Mouse (Mus musculus) neural tube, embryonic 11.5 days (tissue): ENCODE results near the gene Ring1. TPM values are rescaled to one million over a fixed set of nuclear protein-coding genes. Genes with fewer than 3 reads are reported as not detected.
A peak's percentile ranks its signal among the peaks of the same experiment; 100 is the strongest.

Experiments
- ATAC-seq: fragments of 200-750 bp; cut with Nextera tagmentation; 2 replicates; pipeline ENCODE4 v1.8.0; 2017; ENCODE audit warnings: moderate number of reproducible peaks, mild to moderate bottlenecking, moderate TSS enrichment, moderate library complexity; ENCODE audit not compliant: insufficient read depth, low FRiP score, low TSS enrichment
- DNase-seq: peaks from one replicate; pipeline ENCODE4 v3.0.0-alpha.2; 2015; ENCODE audit warnings: low spot score
- H3K27ac ChIP-seq: fragments of 300-500 bp; sonication (generic); 2 replicates; pipeline ENCODE4 v1.5.1; 2014; ENCODE audit warnings: low read depth, mild to moderate bottlenecking, low read length
- H3K27me3 ChIP-seq: fragments of 300-500 bp; sonication (generic); 2 replicates; pipeline ENCODE4 v1.6.1; 2014; ENCODE audit warnings: mild to moderate bottlenecking, low read length, mixed read lengths; ENCODE audit not compliant: control insufficient read depth, insufficient read depth
- H3K36me3 ChIP-seq: fragments of 300-500 bp; sonication (generic); 2 replicates; pipeline ENCODE4 v1.6.1; 2014; ENCODE audit warnings: mild to moderate bottlenecking, low read length, moderate library complexity, mixed read lengths; ENCODE audit not compliant: control insufficient read depth, insufficient read depth
- H3K4me1 ChIP-seq: fragments of 300-500 bp; sonication (generic); 2 replicates; pipeline ENCODE4 v1.6.1; 2014; ENCODE audit warnings: low read length, mixed read lengths; ENCODE audit not compliant: control insufficient read depth, insufficient read depth
- H3K4me2 ChIP-seq: fragments of 300-500 bp; sonication (generic); 2 replicates; pipeline ENCODE4 v1.6.1; 2014; ENCODE audit warnings: low read depth, mild to moderate bottlenecking, moderate library complexity
- H3K4me3 ChIP-seq: fragments of 300-500 bp; sonication (generic); 2 replicates; pipeline ENCODE4 v1.5.1; 2014; ENCODE audit warnings: low read depth, low read length
- H3K9ac ChIP-seq: fragments of 300-500 bp; sonication (generic); 2 replicates; pipeline ENCODE4 v1.6.1; 2014; ENCODE audit warnings: mild to moderate bottlenecking, low read length
- H3K9me3 ChIP-seq: fragments of 300-500 bp; sonication (generic); 2 replicates; pipeline ENCODE4 v1.6.1; 2016; ENCODE audit warnings: low read length; ENCODE audit not compliant: control insufficient read depth
- WGBS: fragments of 180-500 bp; shearing (Covaris S2); extraction: QIAGEN DNeasy Blood & Tissue Kit; methylation state at CpG from one replicate; pipeline ENCODE4 v1.1.7; 2014; 5-methylcytosine and 5-hydroxymethylcytosine counted together
- polyA plus RNA-seq: library from polyadenylated mRNA; unstranded; fragments of >200 nt; fragmentation: Nextera tagmentation; extraction: Ambion mirVana; gene quantifications from 2 replicates; pipeline ENCODE4 v1.2.1, GENCODE M21; 2014

The Ring1 gene
- polyA plus RNA-seq, 1 experiment from 2014 or later: 5.2 TPM

DNA sequence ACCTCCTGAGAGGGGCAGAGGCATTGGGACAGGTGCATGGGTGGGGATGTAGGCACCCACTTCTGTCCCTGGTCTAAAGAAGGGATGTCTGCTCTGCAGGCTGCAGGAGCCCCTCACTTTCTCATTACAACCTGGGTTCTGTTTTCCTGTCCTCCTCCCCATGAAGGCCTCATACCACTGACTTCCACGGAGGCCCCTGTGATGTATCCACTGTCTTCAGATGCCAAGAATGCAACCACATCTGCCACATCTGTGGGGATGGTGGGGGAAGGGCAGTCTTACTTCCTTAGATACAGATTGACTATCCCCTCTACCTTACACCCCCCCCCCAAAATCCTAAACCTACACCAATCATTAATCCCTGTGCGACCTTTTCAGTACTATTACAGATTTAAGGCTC is 1.7 kb upstream of the Ring1 start:
- Histone ChIP-seq H3K4me2 (peak overlapping the region; percentile 90), H3K4me1 (peaks cover 46% of the 10 kb centered on the region), H3K27me3 (no peaks in the 10 kb centered on the region), H3K36me3 (peaks cover 32% of the 10 kb centered on the region), H3K4me3 (peak overlapping the region; percentile 95), H3K9ac (peak overlapping the region; percentile 73), H3K27ac (peak overlapping the region; percentile 97), H3K9me3 (peaks cover 2% of the 10 kb centered on the region; the same call in 1 of the 2 replicates)
- ATAC-seq (no peak; the same call in 1 of the 2 replicates), DNase-seq (no peak)
- 19% methylated on average over 2 of the region's 2 CpGs for WGBS

DNA sequence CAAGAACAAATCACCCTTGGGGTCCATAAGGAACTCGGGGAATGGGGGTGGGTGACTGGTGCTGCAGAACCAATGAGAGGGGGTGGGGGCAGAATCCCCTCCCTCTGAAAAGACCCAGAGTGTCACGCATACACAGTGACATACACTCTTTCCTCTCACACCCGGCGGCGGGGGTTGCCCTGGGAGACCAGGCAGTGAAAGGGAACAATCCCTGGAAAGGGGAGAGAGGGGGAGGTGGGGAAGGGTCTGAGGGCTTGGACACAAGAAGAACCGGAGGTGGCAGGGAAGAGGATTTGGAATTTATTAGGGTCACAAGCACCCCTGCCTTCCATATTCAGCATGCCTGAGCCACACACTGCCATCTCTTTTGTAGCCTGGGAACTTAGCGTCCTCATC is 1.3 kb upstream of the Ring1 start:
- Histone ChIP-seq H3K27ac (peak overlapping the region; percentile 97), H3K4me3 (peak overlapping the region; percentile 95), H3K4me2 (peak overlapping the region; percentile 90), H3K36me3 (peaks cover 35% of the 10 kb centered on the region), H3K9ac (peak overlapping the region; percentile 98), H3K9me3 (peaks cover 2% of the 10 kb centered on the region), H3K4me1 (peaks cover 46% of the 10 kb centered on the region), H3K27me3 (no peaks in the 10 kb centered on the region)
- ATAC-seq: peak; percentile 60
- peak; percentile 92 for DNase-seq
- 2% methylated on average over 7 of the region's 7 CpGs for WGBS

DNA sequence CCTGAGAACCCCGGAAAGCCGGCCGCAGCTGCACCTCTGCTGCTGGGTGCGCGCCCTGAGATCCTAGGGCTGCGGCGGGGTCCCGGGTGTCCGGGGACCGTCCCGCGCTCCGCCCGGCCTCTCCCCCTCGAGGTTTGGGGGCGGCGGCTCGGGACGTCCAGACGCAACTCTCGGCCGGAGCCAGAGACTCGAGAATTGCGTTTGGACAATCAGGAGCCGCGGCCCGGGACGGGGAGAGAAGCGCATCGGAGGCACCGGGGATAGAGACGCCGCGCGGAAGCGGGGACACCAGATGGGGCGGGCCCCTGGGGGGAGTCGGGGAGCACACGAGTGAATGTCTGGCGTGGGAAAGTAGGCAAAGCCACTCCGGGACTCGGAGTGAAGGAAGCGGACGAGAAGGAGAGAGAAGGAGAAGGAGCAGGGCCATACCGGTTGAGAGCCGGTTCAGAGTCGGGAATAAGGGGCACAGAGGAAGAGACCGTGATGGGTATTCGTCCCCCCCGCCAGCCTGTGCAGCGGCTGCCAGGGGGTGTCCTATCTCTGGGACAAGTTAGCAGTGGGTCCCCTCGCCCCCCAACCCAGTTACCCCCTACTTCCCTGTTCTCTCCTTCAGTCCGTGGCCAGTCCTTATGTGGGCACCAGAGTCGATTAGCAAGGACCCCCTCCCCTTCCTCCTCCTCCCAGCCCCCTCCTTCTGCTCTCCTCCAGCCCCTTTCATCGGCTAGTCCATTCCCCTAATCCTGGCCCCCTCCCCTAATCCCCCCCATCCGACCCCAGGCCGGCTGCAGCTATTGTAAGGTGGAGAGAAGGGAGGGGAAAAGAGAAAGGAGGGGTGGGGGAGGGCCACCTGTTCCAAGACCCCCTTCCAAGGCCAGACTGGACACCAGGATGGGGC is 628 bp upstream of the Ring1 start:
- DNase-seq: peak; percentile 82
- peak; percentile 52 for ATAC-seq
- H3K9me3 ChIP-seq: peaks cover 4% of the 10 kb centered on the region
- H3K27ac ChIP-seq: peak overlapping the region; percentile 97
- peaks cover 36% of the 10 kb centered on the region for H3K36me3 ChIP-seq
- peak overlapping the region; percentile 90 for H3K4me2 ChIP-seq
- H3K4me3 ChIP-seq: peak overlapping the region; percentile 95
- H3K9ac ChIP-seq: peak overlapping the region; percentile 98
- under 1% methylated on average over 54 of the region's 57 CpGs for WGBS
- H3K27me3 ChIP-seq: no peaks in the 10 kb centered on the region
- H3K4me1 ChIP-seq: peaks cover 40% of the 10 kb centered on the region

DNA sequence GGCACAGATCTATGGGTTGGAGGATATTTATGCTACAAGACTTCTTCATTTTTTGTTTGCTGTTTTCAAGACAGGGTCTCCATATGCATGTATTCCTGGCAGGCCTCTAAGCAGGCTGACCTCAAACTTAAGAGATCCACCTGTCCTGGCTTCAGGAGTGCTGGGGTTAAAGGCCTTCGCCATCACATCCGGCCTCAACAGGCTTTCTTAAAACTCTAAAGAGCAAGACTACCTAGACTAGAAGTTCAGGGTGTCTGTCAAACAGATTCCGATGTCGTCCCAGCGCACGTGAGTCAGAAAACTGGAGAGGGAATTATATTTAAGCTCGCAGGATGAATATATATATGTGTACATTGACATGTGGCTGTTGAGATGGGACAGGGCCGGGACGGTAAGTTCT is 802 bp downstream of the Ring1 start:
- peaks cover 5% of the 10 kb centered on the region for H3K9me3 ChIP-seq
- H3K4me2 ChIP-seq: peak overlapping the region; percentile 90
- ATAC-seq: no peak
- H3K36me3 ChIP-seq: peaks cover 24% of the 10 kb centered on the region
- peak overlapping the region; percentile 97; the same call in 1 of the 2 replicates for H3K27ac ChIP-seq
- peaks cover 27% of the 10 kb centered on the region for H3K4me1 ChIP-seq
- no peaks in the 10 kb centered on the region for H3K27me3 ChIP-seq
- no peak for DNase-seq
- peak overlapping the region; percentile 95 for H3K4me3 ChIP-seq
- 68% methylated on average over 9 of the region's 9 CpGs for WGBS
- no peak overlapping the region for H3K9ac ChIP-seq

DNA sequence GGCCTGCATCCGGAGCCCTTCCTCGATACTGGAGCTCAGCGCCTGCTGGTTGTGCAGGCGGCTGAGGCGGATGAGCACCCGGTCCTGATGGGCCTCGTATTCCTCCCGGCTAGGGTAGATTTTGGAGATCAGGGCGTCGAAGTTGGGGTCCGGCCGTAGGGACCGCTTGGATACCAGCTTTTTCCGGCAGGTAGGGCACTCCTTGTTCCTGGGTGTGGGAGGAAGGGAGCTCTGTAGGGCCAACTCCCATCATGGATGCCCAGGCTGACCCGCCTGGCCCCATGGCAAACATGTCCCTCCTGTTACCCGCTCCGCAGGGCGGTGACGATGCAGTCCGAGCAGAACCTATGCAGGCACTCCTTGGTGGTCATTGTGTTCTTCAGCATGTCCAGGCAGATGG is 1.5 kb downstream of the Ring1 start:
- Histone ChIP-seq H3K4me2 (0 out of 2 replicates have a peak overlapping the region, but pooled peaks have one; percentile 90), H3K27ac (no peak overlapping the region), H3K9ac (no peak overlapping the region; the same call in 1 of the 2 replicates), H3K4me3 (no peak overlapping the region), H3K9me3 (peaks cover 5% of the 10 kb centered on the region), H3K27me3 (no peaks in the 10 kb centered on the region), H3K4me1 (peaks cover 24% of the 10 kb centered on the region), H3K36me3 (peaks cover 24% of the 10 kb centered on the region)
- WGBS: 95% methylated on average over 20 of the region's 20 CpGs
- ATAC-seq: no peak
- DNase-seq: no peak

DNA sequence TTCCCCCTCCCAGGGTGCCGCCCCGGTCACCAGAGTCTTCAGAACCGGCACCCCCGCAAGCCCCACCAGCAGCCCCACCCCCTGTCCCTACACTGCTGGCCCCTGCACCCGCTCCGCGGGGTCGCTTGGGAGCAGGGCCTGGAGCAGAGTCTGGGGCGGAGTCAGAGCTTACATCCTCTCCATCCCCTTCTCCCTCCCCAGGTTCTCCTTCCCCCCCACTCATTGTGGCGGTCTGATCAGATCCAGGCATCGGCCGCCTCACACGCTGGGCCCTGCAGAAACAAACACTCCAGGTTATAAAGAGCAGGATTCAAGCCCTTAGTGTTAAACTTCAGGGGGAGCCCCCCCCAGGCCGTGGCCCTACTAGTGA is 2.1 kb downstream of the Ring1 start:
- H3K9ac ChIP-seq: no peak overlapping the region
- H3K36me3 ChIP-seq: peaks cover 24% of the 10 kb centered on the region
- H3K4me2 ChIP-seq: no peak overlapping the region
- H3K27ac ChIP-seq: no peak overlapping the region
- H3K9me3 ChIP-seq: peaks cover 5% of the 10 kb centered on the region
- ATAC-seq: no peak
- 95% methylated on average over 14 of the region's 14 CpGs for WGBS
- DNase-seq: no peak
- peaks cover 24% of the 10 kb centered on the region for H3K4me1 ChIP-seq
- no peak overlapping the region for H3K4me3 ChIP-seq
- no peaks in the 10 kb centered on the region for H3K27me3 ChIP-seq

DNA sequence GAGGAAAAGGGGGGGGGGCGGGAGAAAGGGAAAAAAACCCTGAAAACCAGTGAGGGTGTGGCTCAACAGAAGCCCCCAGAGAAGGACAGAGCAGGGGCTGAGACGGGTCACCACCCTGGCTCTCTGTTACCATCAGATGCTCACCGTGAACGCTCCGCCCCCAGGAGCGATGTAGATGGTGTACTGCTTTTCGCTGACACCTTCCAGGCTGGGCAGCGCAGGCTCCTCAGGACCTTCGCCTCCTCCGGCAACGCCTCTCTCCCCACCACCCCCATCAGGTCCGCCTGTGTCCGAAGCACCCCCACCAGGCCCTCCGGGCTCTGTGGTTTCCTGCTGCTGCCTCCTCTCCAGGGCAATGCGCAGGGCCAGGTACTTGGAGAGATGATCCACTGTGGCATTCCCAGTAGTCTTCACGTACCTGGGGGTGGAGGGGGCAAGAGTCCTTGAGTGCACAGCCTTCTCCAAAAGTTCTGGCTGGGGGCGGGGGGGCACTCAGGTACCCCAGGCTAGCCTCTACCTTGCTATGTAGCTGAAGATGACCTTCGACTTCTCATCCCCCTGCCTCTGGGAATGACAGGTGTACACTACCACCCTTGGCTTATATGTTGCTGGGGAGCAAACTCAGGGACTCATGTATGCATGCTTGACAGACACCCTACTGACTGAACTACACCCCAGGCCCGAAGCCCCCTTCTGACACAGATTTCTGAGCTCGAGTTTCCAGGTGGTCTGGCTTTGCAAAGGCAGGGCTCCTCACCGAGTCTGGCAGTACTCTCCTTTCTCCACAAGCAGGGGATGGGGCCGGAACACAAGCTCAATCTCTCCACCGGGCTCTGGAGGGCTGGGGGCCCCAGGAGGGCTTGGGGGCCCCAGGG is 2.7 kb downstream of the Ring1 start:
- no peak overlapping the region for H3K9ac ChIP-seq
- no peak for DNase-seq
- 94% methylated on average over 23 of the region's 23 CpGs for WGBS
- H3K4me1 ChIP-seq: peaks cover 18% of the 10 kb centered on the region
- no peaks in the 10 kb centered on the region for H3K27me3 ChIP-seq
- H3K4me3 ChIP-seq: no peak overlapping the region
- peaks cover 24% of the 10 kb centered on the region for H3K36me3 ChIP-seq
- H3K27ac ChIP-seq: no peak overlapping the region
- peaks cover 5% of the 10 kb centered on the region for H3K9me3 ChIP-seq
- no peak for ATAC-seq
- H3K4me2 ChIP-seq: no peak overlapping the region

DNA sequence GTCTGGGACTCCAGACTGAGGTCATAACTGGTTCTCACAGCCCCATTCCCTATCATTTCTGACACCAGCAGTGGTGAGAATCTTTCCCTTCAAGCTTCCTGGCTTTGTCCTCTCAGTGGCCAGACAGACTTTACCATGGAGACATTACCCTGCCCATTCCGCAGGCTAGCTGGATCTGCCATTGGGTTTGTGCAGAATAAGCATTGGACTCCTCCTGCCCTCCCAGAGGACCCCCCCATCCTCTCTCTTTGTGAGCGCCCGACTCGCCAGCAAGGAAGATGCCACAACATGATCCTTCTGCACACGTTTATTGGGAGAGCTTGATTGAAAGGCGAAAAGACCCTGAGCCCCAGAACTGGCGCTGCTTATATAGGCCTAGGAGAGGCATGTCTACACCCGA is 11.0 kb downstream of the Ring1 start:
- H3K36me3 ChIP-seq: no peaks in the 10 kb centered on the region
- no peak overlapping the region for H3K4me2 ChIP-seq
- ATAC-seq: no peak
- H3K27me3 ChIP-seq: no peaks in the 10 kb centered on the region
- 97% methylated on average over 8 of the region's 8 CpGs for WGBS
- no peaks in the 10 kb centered on the region for H3K9me3 ChIP-seq
- no peak overlapping the region for H3K27ac ChIP-seq
- no peak for DNase-seq
- no peak overlapping the region for H3K9ac ChIP-seq
- H3K4me1 ChIP-seq: no peaks in the 10 kb centered on the region
- H3K4me3 ChIP-seq: no peak overlapping the region
